Mouse (Mus musculus) hindbrain, embryonic 10.5 days (tissue): ENCODE measurements around the gene Zfp740. TPM values are rescaled to one million over a fixed set of nuclear protein-coding genes. Genes with fewer than 3 reads are reported as not detected.

ENCODE experiments used
- DNase-seq: peaks from one replicate; pipeline ENCODE4 v3.0.0-alpha.2; 2017; ENCODE audit warnings: low spot score
- H3K27ac ChIP-seq: fragments of 300-500 bp; sonication (generic); 2 replicates; pipeline ENCODE4 v1.5.1; 2016; ENCODE audit warnings: mild to moderate bottlenecking, moderate library complexity
- H3K27me3 ChIP-seq: fragments of 300-500 bp; sonication (generic); 2 replicates; pipeline ENCODE4 v1.6.1; 2016; ENCODE audit warnings: mild to moderate bottlenecking; ENCODE audit not compliant: poor library complexity, insufficient read depth, severe bottlenecking
- H3K36me3 ChIP-seq: fragments of 300-500 bp; sonication (generic); 2 replicates; pipeline ENCODE4 v1.6.1; 2016; ENCODE audit warnings: mild to moderate bottlenecking, moderate library complexity
- H3K4me1 ChIP-seq: fragments of 300-500 bp; sonication (generic); replicated peaks from 2 replicates; pipeline ENCODE4 v1.6.1; 2016; ENCODE audit warnings: mild to moderate bottlenecking
- H3K4me3 ChIP-seq: fragments of 300-500 bp; sonication (generic); 2 replicates; pipeline ENCODE4 v1.5.1; 2016; ENCODE audit warnings: mild to moderate bottlenecking, moderate library complexity
- H3K9me3 ChIP-seq: fragments of 300-500 bp; sonication (generic); 2 replicates; pipeline ENCODE4 v1.6.1; 2016; ENCODE audit warnings: mild to moderate bottlenecking, moderate library complexity
- WGBS: fragments of 180-500 bp; shearing (Covaris S2); methylation state at CpG from one replicate; pipeline ENCODE4 v1.1.7; 2016; 5-methylcytosine and 5-hydroxymethylcytosine counted together
- polyA plus RNA-seq: library from polyadenylated mRNA; unstranded; fragments of >200 nt; fragmentation: Nextera tagmentation; extraction: Ambion mirVana; gene quantifications from 2 replicates; pipeline ENCODE4 v1.2.1, GENCODE M21; 2016

The Zfp740 gene
- polyA plus RNA-seq, 1 experiment from 2014 or later, result 61.8 TPM

GRCm38 (mm10) chr15:102238543-102239259 is 35.7 kb downstream of the Zfp740 start:
- Histone ChIP-seq H3K4me1 (peaks cover 51% of the 10 kb centered on the region), H3K9me3 (no peaks in the 10 kb centered on the region), H3K27me3 (peaks cover 37% of the 10 kb centered on the region), H3K27ac (no peak overlapping the region), H3K4me3 (no peak overlapping the region), H3K36me3 (0 out of 2 replicates have a peak, but pooled peaks cover 9% of the 10 kb centered on the region)
- no peak for DNase-seq
- 86% methylated on average over 14 of the region's 14 CpGs for WGBS

GRCm38 (mm10) chr15:102239260-102239590 is 36.2 kb downstream of the Zfp740 start:
- H3K4me3 ChIP-seq, result no peak overlapping the region
- H3K9me3 ChIP-seq, result no peaks in the 10 kb centered on the region
- H3K27ac ChIP-seq, result no peak overlapping the region
- 0 out of 2 replicates have a peak, but pooled peaks cover 9% of the 10 kb centered on the region for H3K36me3 ChIP-seq
- WGBS, result 13% methylated on average over 9 of the region's 9 CpGs
- peak; percentile 84 for DNase-seq
- H3K4me1 ChIP-seq, result peaks cover 51% of the 10 kb centered on the region
- H3K27me3 ChIP-seq, result peaks cover 42% of the 10 kb centered on the region

- WGBS, result 77% methylated on average over 11 of the region's 11 CpGs
- Histone ChIP-seq H3K27ac (0 out of 2 replicates have a peak overlapping the region, but pooled peaks have one; percentile 14), H3K27me3 (peaks cover 48% of the 10 kb centered on the region), H3K9me3 (no peaks in the 10 kb centered on the region), H3K4me3 (no peak overlapping the region), H3K36me3 (0 out of 2 replicates have a peak, but pooled peaks cover 9% of the 10 kb centered on the region), H3K4me1 (peaks cover 49% of the 10 kb centered on the region)
- DNase-seq, result no peak
Measured at GRCm38 (mm10) chr15:102239851-102240250, 36.8 kb downstream of the Zfp740 start.

GRCm38 (mm10) chr15:102240607-102241006 is 37.6 kb downstream of the Zfp740 start:
- WGBS, result 87% methylated on average over 4 of the region's 4 CpGs
- Histone ChIP-seq H3K27me3 (peaks cover 56% of the 10 kb centered on the region), H3K4me1 (peaks cover 49% of the 10 kb centered on the region), H3K9me3 (no peaks in the 10 kb centered on the region), H3K36me3 (0 out of 2 replicates have a peak, but pooled peaks cover 3% of the 10 kb centered on the region), H3K27ac (no peak overlapping the region), H3K4me3 (no peak overlapping the region)
- DNase-seq, result no peak

GRCm38 (mm10) chr15:102242404-102243228 is 39.6 kb downstream of the Zfp740 start:
- whole genome bisulfite sequencing, result 30% methylated on average over 12 of the region's 12 CpGs

GRCm38 (mm10) chr15:102243229-102244190 is 40.5 kb downstream of the Zfp740 start:
- H3K36me3 ChIP-seq, result 0 out of 2 replicates have a peak, but pooled peaks cover 2% of the 10 kb centered on the region
- 10% methylated on average over 22 of the region's 22 CpGs for WGBS
- peaks cover 84% of the 10 kb centered on the region for H3K27me3 ChIP-seq
- H3K9me3 ChIP-seq, result no peaks in the 10 kb centered on the region
- H3K4me1 ChIP-seq, result peaks cover 71% of the 10 kb centered on the region
- peak overlapping the region; percentile 68 for H3K4me3 ChIP-seq
- peak overlapping the region; percentile 74 for H3K27ac ChIP-seq
- DNase-seq, result peak; percentile 31

More at GRCm38 (mm10) chr15:102242404-102243228, 39.6 kb downstream of the Zfp740 start:
- peak overlapping the region; percentile 68; the same call in 1 of the 2 replicates for H3K4me3 ChIP-seq
- no peak for DNase-seq
- 0 out of 2 replicates have a peak, but pooled peaks cover 3% of the 10 kb centered on the region for H3K36me3 ChIP-seq
- H3K4me1 ChIP-seq, result peaks cover 62% of the 10 kb centered on the region
- H3K27ac ChIP-seq, result no peak overlapping the region
- no peaks in the 10 kb centered on the region for H3K9me3 ChIP-seq
- H3K27me3 ChIP-seq, result peaks cover 75% of the 10 kb centered on the region

- H3K36me3 ChIP-seq, result no peaks in the 10 kb centered on the region
- no peak for DNase-seq
- peak overlapping the region; percentile 20; the same call in 1 of the 2 replicates for H3K27ac ChIP-seq
- H3K9me3 ChIP-seq, result no peaks in the 10 kb centered on the region
- peaks cover 77% of the 10 kb centered on the region for H3K4me1 ChIP-seq
- WGBS, result 5% methylated on average over 19 of the region's 19 CpGs
- peaks cover 94% of the 10 kb centered on the region for H3K27me3 ChIP-seq
- peak overlapping the region; percentile 68 for H3K4me3 ChIP-seq
Measured at GRCm38 (mm10) chr15:102244306-102245191, 41.5 kb downstream of the Zfp740 start.

GRCm38 (mm10) chr15:102245461-102245881 is 42.4 kb downstream of the Zfp740 start:
- Histone ChIP-seq H3K27me3 (peaks cover 96% of the 10 kb centered on the region), H3K4me3 (peak overlapping the region; percentile 68), H3K27ac (peak overlapping the region; percentile 85), H3K36me3 (no peaks in the 10 kb centered on the region), H3K9me3 (no peaks in the 10 kb centered on the region), H3K4me1 (peaks cover 82% of the 10 kb centered on the region)
- 3% methylated on average over 14 of the region's 14 CpGs for WGBS
- no peak for DNase-seq

GRCm38 (mm10) chr15:102245891-102246741 is 43.1 kb downstream of the Zfp740 start:
- DNase-seq, result peak; percentile 77
- H3K36me3 ChIP-seq, result no peaks in the 10 kb centered on the region
- H3K9me3 ChIP-seq, result no peaks in the 10 kb centered on the region
- H3K4me1 ChIP-seq, result peaks cover 89% of the 10 kb centered on the region
- under 1% methylated on average over 44 of the region's 44 CpGs for WGBS
- H3K27me3 ChIP-seq, result peaks cover 99% of the 10 kb centered on the region
- H3K4me3 ChIP-seq, result peak overlapping the region; percentile 68
- H3K27ac ChIP-seq, result peak overlapping the region; percentile 85

- H3K27me3 ChIP-seq, result peaks cover 99% of the 10 kb centered on the region
- H3K27ac ChIP-seq, result peak overlapping the region; percentile 85
- H3K4me3 ChIP-seq, result peak overlapping the region; percentile 68
- H3K4me1 ChIP-seq, result peaks cover 94% of the 10 kb centered on the region
- DNase-seq, result peak; percentile 89
- no peaks in the 10 kb centered on the region for H3K9me3 ChIP-seq
- H3K36me3 ChIP-seq, result no peaks in the 10 kb centered on the region
- WGBS, result 0% methylated on average over 34 of the region's 35 CpGs
Measured at GRCm38 (mm10) chr15:102246866-102247251, 43.8 kb downstream of the Zfp740 start.
